Mouse (Mus musculus) ES-Bruce4 (cell line): ENCODE data around the gene Spata9. TPM values are rescaled to one million over a fixed set of nuclear protein-coding genes. Genes with fewer than 3 reads are reported as not detected.
A peak's percentile ranks its signal among the peaks of the same experiment; 100 is the strongest.

ENCODE experiments used
- H3K27ac ChIP-seq: 2 replicates; pipeline ENCODE4 v1.5.1; 2012; ENCODE audit warnings: low read length, inconsistent platforms; ENCODE audit not compliant: insufficient read depth
- H3K27me3 ChIP-seq: 2 replicates; pipeline ENCODE4 v1.6.1; 2012; ENCODE audit warnings: mild to moderate bottlenecking, low read length, inconsistent platforms; ENCODE audit not compliant: control insufficient read depth, poor library complexity, insufficient read depth, severe bottlenecking
- H3K36me3 ChIP-seq: 2 replicates; pipeline ENCODE4 v1.6.1; 2012; ENCODE audit warnings: inconsistent platforms, mild to moderate bottlenecking, low read length, moderate library complexity; ENCODE audit not compliant: control insufficient read depth, poor library complexity, insufficient read depth, severe bottlenecking
- H3K4me1 ChIP-seq: one replicate; pipeline ENCODE4 v1.8.1; 2011; ENCODE audit warnings: low read length; ENCODE audit not compliant: control insufficient read depth, insufficient read depth
- H3K4me3 ChIP-seq: 2 replicates; pipeline ENCODE4 v1.5.1; 2011; ENCODE audit warnings: low read depth, mild to moderate bottlenecking, low read length
- H3K9ac ChIP-seq: 2 replicates; pipeline ENCODE4 v1.6.1; 2012; ENCODE audit warnings: low read depth, mild to moderate bottlenecking, inconsistent platforms; ENCODE audit not compliant: poor library complexity, severe bottlenecking
- H3K9me3 ChIP-seq: replicated peaks from 2 replicates; pipeline ENCODE4 v1.6.1; 2012; ENCODE audit warnings: mild to moderate bottlenecking, low read length, inconsistent platforms; ENCODE audit not compliant: control insufficient read depth, poor library complexity, insufficient read depth, severe bottlenecking
- CTCF ChIP-seq: IDR thresholded peaks from one replicate; pipeline ENCODE4 v1.8.1; 2011; ENCODE audit warnings: low read depth, low read length
- EP300 ChIP-seq: IDR thresholded peaks from 2 replicates; pipeline ENCODE4 v1.6.1; 2011; ENCODE audit warnings: low read depth, low read length; ENCODE audit not compliant: insufficient read depth
- POLR2A ChIP-seq: IDR thresholded peaks from one replicate; pipeline ENCODE4 v1.8.1; 2011; ENCODE audit warnings: low read length; ENCODE audit not compliant: insufficient read depth
- polyA plus RNA-seq: library from polyadenylated mRNA; stranded (reverse); fragments of >200 nt; gene quantifications from 2 replicates; pipeline ENCODE4 v1.2.4, GENCODE M21; 2011; ENCODE audit warnings: low read depth; ENCODE audit not compliant: missing spikeins, insufficient read depth, insufficient read length

Spata9 gene
- polyA plus RNA-seq, 1 experiment: not detected

GRCm38 (mm10) chr13:75943189-75944043, 23.5 kb upstream of the Spata9 start, which contains the start of gene Rhobtb3:
TSS of gene Rhobtb3 (minus strand) at chr13:75943925.
- H3K27me3 ChIP-seq: no peaks in the 10 kb centered on the region; the same call in 1 of the 2 replicates
- peak within 1 kb of the TSS; percentile 98 for H3K4me3 ChIP-seq
- H3K36me3 ChIP-seq: no peaks in the 10 kb centered on the region
- H3K9ac ChIP-seq: peak within 1 kb of the TSS; percentile 87
- TF ChIP-seq EP300 (no peak), CTCF (no peak), POLR2A (no peak)
- no peaks in the 10 kb centered on the region for H3K4me1 ChIP-seq
- H3K9me3 ChIP-seq: no peaks in the 10 kb centered on the region
- H3K27ac ChIP-seq: no peak within 1 kb of the TSS

DNA sequence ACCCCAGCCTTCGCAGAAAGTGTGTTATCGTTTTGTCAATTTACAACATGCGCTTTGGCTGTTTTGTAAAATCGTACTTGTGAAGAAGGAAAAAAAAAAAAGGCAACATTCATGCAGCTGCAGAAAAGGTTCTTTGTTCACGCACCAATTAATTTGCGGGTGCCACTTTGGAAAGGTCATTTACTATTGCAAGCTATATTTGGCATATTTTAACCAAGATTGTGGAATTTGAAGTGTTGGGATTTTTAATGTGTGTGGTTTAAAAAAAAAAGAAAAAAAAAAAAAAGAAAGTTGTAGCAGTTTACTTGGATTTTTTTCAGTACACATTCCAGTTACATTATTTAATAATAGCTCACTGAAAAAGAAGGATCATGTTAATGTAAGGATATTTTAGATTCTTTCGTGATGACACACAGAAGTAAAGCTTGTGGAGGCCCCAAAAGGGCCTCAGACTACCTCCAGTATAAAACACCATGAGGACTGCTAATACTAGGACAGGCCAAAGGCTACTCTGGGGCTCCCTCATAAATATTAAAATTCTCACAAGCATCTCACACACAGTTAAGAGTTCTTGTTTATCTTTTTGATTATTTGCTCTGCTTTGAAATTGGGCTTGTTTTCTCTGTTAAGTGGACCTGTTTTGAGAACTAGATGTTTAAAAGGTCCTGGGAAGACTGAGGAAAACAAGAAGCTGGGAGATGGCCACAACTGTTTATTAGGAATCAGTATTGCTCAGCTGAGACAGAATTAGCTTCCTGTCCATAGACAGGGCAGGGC, 22.7 kb upstream of the Spata9 start:
- Histone ChIP-seq H3K36me3 (no peaks in the 10 kb centered on the region), H3K4me1 (no peaks in the 10 kb centered on the region), H3K9ac (peak overlapping the region; percentile 87), H3K27me3 (no peaks in the 10 kb centered on the region; the same call in 1 of the 2 replicates), H3K27ac (no peak overlapping the region), H3K4me3 (peak overlapping the region; percentile 48), H3K9me3 (no peaks in the 10 kb centered on the region)
- TF ChIP-seq POLR2A: no peak
- TF ChIP-seq CTCF: no peak
- TF ChIP-seq EP300: no peak

GRCm38 (mm10) chr13:75950295-75950694, 16.7 kb upstream of the Spata9 start:
- no peak overlapping the region for H3K9ac ChIP-seq
- no peak overlapping the region for H3K4me3 ChIP-seq
- H3K4me1 ChIP-seq: no peaks in the 10 kb centered on the region
- H3K27ac ChIP-seq: no peak overlapping the region
- no peaks in the 10 kb centered on the region for H3K36me3 ChIP-seq
- no peaks in the 10 kb centered on the region for H3K27me3 ChIP-seq
- no peak for TF ChIP-seq POLR2A
- no peak for TF ChIP-seq EP300
- TF ChIP-seq CTCF: no peak
- H3K9me3 ChIP-seq: no peaks in the 10 kb centered on the region

GRCm38 (mm10) chr13:75955357-75955992, 11.5 kb upstream of the Spata9 start:
- no peak overlapping the region for H3K9ac ChIP-seq
- H3K27ac ChIP-seq: no peak overlapping the region
- no peaks in the 10 kb centered on the region for H3K36me3 ChIP-seq
- no peaks in the 10 kb centered on the region for H3K27me3 ChIP-seq
- TF ChIP-seq CTCF: no peak
- TF ChIP-seq EP300: no peak
- no peak for TF ChIP-seq POLR2A
- H3K9me3 ChIP-seq: no peaks in the 10 kb centered on the region
- no peaks in the 10 kb centered on the region for H3K4me1 ChIP-seq
- H3K4me3 ChIP-seq: no peak overlapping the region

DNA sequence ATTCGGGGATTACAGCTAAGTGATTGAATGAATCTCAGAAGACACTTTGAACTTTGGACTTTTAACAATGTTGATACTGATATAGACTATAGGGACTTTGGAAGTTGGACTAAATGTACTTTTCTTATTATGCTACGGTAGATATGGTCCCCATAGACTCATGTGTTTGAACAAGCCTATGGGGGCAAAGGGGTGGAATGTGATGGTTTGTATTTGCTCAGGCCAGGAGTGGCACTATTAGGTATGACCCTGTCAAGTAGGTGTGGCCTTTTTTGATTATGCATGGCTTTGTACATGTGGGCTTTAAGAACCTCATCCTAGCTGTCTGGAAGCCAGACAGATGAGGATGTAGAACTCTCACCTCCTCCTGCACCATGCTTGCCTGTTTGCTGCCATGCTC, 7.5 kb downstream of the Spata9 start:
- H3K27ac ChIP-seq: no peak overlapping the region
- H3K4me1 ChIP-seq: no peaks in the 10 kb centered on the region
- no peak overlapping the region for H3K9ac ChIP-seq
- H3K4me3 ChIP-seq: no peak overlapping the region
- no peaks in the 10 kb centered on the region for H3K27me3 ChIP-seq
- TF ChIP-seq EP300 (no peak), POLR2A (no peak), CTCF (no peak)
- H3K36me3 ChIP-seq: no peaks in the 10 kb centered on the region
- H3K9me3 ChIP-seq: no peaks in the 10 kb centered on the region
